Mouse (Mus musculus) heart, postnatal 0 days (tissue): Measurements from ENCODE around the gene Dnajb12. TPM values are rescaled to one million over a fixed set of nuclear protein-coding genes. Genes with fewer than 3 reads are reported as not detected.

Source experiments
- ATAC-seq: fragments of 200-750 bp; cut with Nextera tagmentation; 2 replicates; pipeline ENCODE4 v1.8.0; 2017; ENCODE audit warnings: low read depth, moderate number of reproducible peaks, moderate library complexity; ENCODE audit not compliant: insufficient read depth
- DNase-seq: peaks from one replicate; pipeline ENCODE4 v3.0.0-alpha.2; 2016; ENCODE audit warnings: low spot score
- H3K27ac ChIP-seq: fragments of 300-500 bp; sonication (generic); 2 replicates; pipeline ENCODE4 v1.5.1; 2014; ENCODE audit warnings: low read depth, mild to moderate bottlenecking
- H3K27me3 ChIP-seq: fragments of 300-500 bp; sonication (generic); 2 replicates; pipeline ENCODE4 v1.6.1; 2014; ENCODE audit warnings: low read length, mixed read lengths; ENCODE audit not compliant: control insufficient read depth, insufficient read depth
- H3K36me3 ChIP-seq: fragments of 300-500 bp; sonication (generic); replicated peaks from 2 replicates; pipeline ENCODE4 v1.6.1; 2014; ENCODE audit warnings: low read length, mixed read lengths; ENCODE audit not compliant: control insufficient read depth, insufficient read depth
- H3K4me1 ChIP-seq: fragments of 300-500 bp; sonication (generic); 2 replicates; pipeline ENCODE4 v1.6.1; 2014; ENCODE audit warnings: antibody characterized with exemption; ENCODE audit not compliant: control insufficient read depth, insufficient read depth
- H3K4me2 ChIP-seq: fragments of 300-500 bp; sonication (generic); 2 replicates; pipeline ENCODE4 v1.6.1; 2014; ENCODE audit warnings: low read depth, mild to moderate bottlenecking, low read length, moderate library complexity
- H3K4me3 ChIP-seq: fragments of 300-500 bp; sonication (generic); 2 replicates; pipeline ENCODE4 v1.5.1; 2014; ENCODE audit warnings: low read depth, low read length
- H3K9ac ChIP-seq: fragments of 300-500 bp; sonication (generic); replicated peaks from 2 replicates; pipeline ENCODE4 v1.6.1; 2014; ENCODE audit warnings: low read depth, low read length, mixed read lengths
- H3K9me3 ChIP-seq: fragments of 300-500 bp; sonication (generic); replicated peaks from 2 replicates; pipeline ENCODE4 v1.6.1; 2016; ENCODE audit warnings: low read length; ENCODE audit not compliant: control insufficient read depth
- CTCF ChIP-seq: IDR thresholded peaks from 2 replicates; pipeline ENCODE4 v1.5.1; 2016; ENCODE audit warnings: antibody characterized with exemption, control low read depth, low read depth
- EP300 ChIP-seq: IDR thresholded peaks from 2 replicates; pipeline ENCODE4 v1.6.1; 2016; ENCODE audit warnings: antibody characterized with exemption, low read depth
- WGBS: fragments of 180-500 bp; shearing (Covaris S2); extraction: QIAGEN DNeasy Blood & Tissue Kit; methylation state at CpG from one replicate; pipeline ENCODE4 v1.1.7; 2014; 5-methylcytosine and 5-hydroxymethylcytosine counted together
- polyA plus RNA-seq: library from polyadenylated mRNA; unstranded; fragments of >200 nt; fragmentation: Nextera tagmentation; extraction: Ambion mirVana; gene quantifications from 2 replicates; pipeline ENCODE4 v1.2.1, GENCODE M21; 2015
- total RNA-seq: library from RNA; depleted of rRNA; stranded (reverse); fragments of >200 nt; gene quantifications from 2 replicates; pipeline ENCODE4 v1.2.3, GENCODE M21; 2014; ENCODE audit warnings: low replicate concordance

The Dnajb12 gene
- total and polyA plus RNA-seq, 2 experiments from 2014 or later = 18.5 to 48.5 TPM

- 35% methylated on average over 8 of the region's 8 CpGs for WGBS
- ATAC-seq = peak; percentile 63; the same call in 1 of the 2 replicates
- H3K27ac ChIP-seq = no peak overlapping the region
These were observed 56.9 kb downstream of the Dnajb12 start for GRCm38 (mm10) chr10:59936058-59936856.

GRCm38 (mm10) chr10:59938662-59939061 lies 59.3 kb downstream of the Dnajb12 start:
- H3K4me3 ChIP-seq = no peak overlapping the region
- no peak for DNase-seq
- 82% methylated on average over 5 of the region's 5 CpGs for WGBS
- peaks cover 17% of the 10 kb centered on the region for H3K4me1 ChIP-seq
- ATAC-seq = no peak
- H3K36me3 ChIP-seq = no peaks in the 10 kb centered on the region
- H3K27me3 ChIP-seq = no peaks in the 10 kb centered on the region
- no peaks in the 10 kb centered on the region for H3K9me3 ChIP-seq
- H3K9ac ChIP-seq = no peak overlapping the region
- H3K27ac ChIP-seq = no peak overlapping the region
- no peak overlapping the region for H3K4me2 ChIP-seq
- TF ChIP-seq EP300 (no peak), CTCF (no peak)

More at GRCm38 (mm10) chr10:59936058-59936856, 56.9 kb downstream of the Dnajb12 start:
- H3K4me1 ChIP-seq = 0 out of 2 replicates have a peak, but pooled peaks cover 4% of the 10 kb centered on the region
- DNase-seq = no peak
- H3K27me3 ChIP-seq = no peaks in the 10 kb centered on the region
- H3K9me3 ChIP-seq = no peaks in the 10 kb centered on the region
- H3K4me2 ChIP-seq = no peak overlapping the region
- H3K36me3 ChIP-seq = no peaks in the 10 kb centered on the region
- H3K4me3 ChIP-seq = no peak overlapping the region
- TF ChIP-seq CTCF = no peak
- TF ChIP-seq EP300 = no peak
- H3K9ac ChIP-seq = no peak overlapping the region

- Histone ChIP-seq H3K4me3 (no peak overlapping the region), H3K9ac (no peak overlapping the region), H3K4me2 (no peak overlapping the region), H3K9me3 (no peaks in the 10 kb centered on the region), H3K27ac (no peak overlapping the region), H3K4me1 (peaks cover 18% of the 10 kb centered on the region), H3K27me3 (no peaks in the 10 kb centered on the region), H3K36me3 (no peaks in the 10 kb centered on the region)
- ATAC-seq (no peak), DNase-seq (no peak)
- TF ChIP-seq CTCF (no peak), EP300 (no peak)
- 65% methylated on average over 1 of the region's 1 CpGs for WGBS
These were observed 59.7 kb downstream of the Dnajb12 start for GRCm38 (mm10) chr10:59939081-59939480.

GRCm38 (mm10) chr10:59942281-59942846 lies 63.0 kb downstream of the Dnajb12 start:
- ATAC-seq = no peak
- WGBS = 44% methylated on average over 21 of the region's 21 CpGs
- Histone ChIP-seq H3K4me1 (peaks cover 13% of the 10 kb centered on the region), H3K4me2 (peak overlapping the region; percentile 59), H3K27ac (peak overlapping the region; percentile 63; the same call in 1 of the 2 replicates), H3K4me3 (peak overlapping the region; percentile 29), H3K27me3 (no peaks in the 10 kb centered on the region), H3K9ac (peak overlapping the region; percentile 40; the same call in 1 of the 2 replicates), H3K36me3 (no peaks in the 10 kb centered on the region), H3K9me3 (no peaks in the 10 kb centered on the region)
- DNase-seq = no peak
- TF ChIP-seq CTCF (no peak), EP300 (no peak)

GRCm38 (mm10) chr10:59942847-59943420 lies 63.6 kb downstream of the Dnajb12 start:
- DNase-seq = peak; percentile 47
- peak overlapping the region; percentile 59 for H3K4me2 ChIP-seq
- H3K9me3 ChIP-seq = no peaks in the 10 kb centered on the region
- peak overlapping the region; percentile 63 for H3K27ac ChIP-seq
- peak overlapping the region; percentile 29 for H3K4me3 ChIP-seq
- ATAC-seq = peak; percentile 49; the same call in 1 of the 2 replicates
- under 1% methylated on average over 16 of the region's 16 CpGs for WGBS
- H3K9ac ChIP-seq = peak overlapping the region; percentile 40; the same call in 1 of the 2 replicates
- TF ChIP-seq CTCF = no peak
- TF ChIP-seq EP300 = no peak
- H3K4me1 ChIP-seq = peaks cover 15% of the 10 kb centered on the region
- no peaks in the 10 kb centered on the region for H3K36me3 ChIP-seq
- no peaks in the 10 kb centered on the region for H3K27me3 ChIP-seq
